Mouse (Mus musculus): ENCODE results near the gene Myb. TPM values are rescaled to one million over a fixed set of nuclear protein-coding genes. Genes with fewer than 3 reads are reported as not detected.
A peak's percentile ranks its signal among the peaks of the same experiment; 100 is the strongest.

Myb gene
- total RNA-seq (2014; fragmentation: Nextera tagmentation) = 711 and 754 TPM in 2 replicates
- total RNA-seq (2017) = 604 and 618 TPM in 2 replicates

DNA sequence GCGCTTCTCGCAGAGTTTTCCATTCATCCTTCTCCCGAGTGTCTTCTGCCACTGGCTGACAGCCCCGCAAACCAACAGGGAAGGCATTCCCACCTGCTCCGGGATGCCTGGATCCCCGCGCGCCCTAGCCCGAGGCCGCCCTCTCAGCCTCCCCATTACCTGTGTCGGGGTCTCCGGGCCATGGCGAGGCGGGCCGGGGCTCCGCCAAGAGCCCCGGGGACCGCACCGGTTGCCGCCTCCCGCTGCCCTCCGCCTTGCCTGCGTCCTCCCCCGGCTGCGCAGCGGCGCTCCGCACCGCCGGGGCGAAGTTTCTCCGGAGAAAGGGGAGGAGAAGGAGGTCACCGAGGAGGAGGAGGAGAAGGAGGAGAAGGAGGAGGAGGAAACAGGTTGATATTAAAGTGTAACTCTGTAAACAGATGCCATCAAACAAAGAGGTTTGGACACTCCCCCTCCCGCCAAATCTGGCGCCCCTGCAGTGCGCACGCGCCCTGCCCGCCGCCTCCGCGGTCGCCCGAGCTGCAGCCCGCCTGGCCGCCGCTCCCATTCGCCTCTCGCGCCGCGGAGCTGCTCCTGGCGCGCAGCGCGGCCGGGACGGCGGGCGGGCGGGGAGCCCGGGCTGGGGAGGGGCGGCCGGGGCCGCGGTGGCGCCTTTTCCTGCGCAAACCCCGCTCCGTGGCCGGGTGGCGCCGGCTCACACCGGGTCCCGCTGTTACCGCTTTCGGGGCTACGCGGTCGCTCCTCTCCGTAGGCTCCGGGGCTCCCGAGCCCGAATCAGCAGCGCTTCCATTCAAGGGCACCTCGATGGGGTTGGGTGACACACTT, at the start of gene Myb:
Gene Myb (minus strand): TSS at position 448 of the 822 bp plus-strand sequence.
- peak; percentile 56 for ATAC-seq (replicated peaks; ENCODE audit: poor library complexity, severe bottlenecking)

DNA sequence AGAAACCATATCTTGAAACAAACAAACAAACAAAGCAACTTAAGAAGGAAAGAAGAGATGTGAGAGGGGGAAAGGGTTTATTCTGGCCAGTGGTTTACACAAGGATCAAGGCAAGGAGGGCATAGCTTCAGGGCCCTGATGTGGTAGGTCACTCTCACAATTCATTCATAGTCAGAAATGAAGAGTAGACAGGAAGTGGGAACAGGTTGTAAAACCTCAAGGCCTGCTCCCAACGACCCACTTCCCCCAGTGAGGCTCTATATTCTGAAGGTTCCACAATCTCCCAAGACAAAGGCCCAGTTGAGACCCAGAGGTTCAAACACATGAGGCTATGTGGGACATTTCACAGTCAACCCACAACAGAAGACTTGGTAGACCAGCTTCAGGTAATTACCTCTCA, 46.6 kb upstream of the Myb start:
- peak; percentile 77 for ATAC-seq (replicated peaks; ENCODE audit: poor library complexity, severe bottlenecking)

DNA sequence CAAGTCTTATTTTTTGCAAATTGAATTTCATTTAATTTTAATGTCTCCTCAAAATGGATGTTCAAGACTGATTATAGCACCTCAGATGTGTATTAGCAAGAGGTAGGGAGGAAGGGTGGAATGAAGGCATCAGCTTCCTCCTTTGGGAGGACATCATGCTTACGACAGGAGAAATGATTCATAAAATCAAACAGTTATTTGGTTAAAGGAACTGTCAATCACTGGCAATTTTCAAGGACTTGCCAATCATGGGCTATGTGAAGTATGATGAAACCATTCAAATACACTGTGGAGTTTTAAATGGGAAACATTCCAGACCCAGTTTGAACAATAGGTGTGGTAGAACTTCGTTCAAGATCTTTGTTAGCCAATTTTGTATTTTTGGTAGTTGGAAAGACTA, 45.4 kb upstream of the Myb start:
- ATAC-seq (replicated peaks; ENCODE audit: poor library complexity, severe bottlenecking) = peak; percentile 54

DNA sequence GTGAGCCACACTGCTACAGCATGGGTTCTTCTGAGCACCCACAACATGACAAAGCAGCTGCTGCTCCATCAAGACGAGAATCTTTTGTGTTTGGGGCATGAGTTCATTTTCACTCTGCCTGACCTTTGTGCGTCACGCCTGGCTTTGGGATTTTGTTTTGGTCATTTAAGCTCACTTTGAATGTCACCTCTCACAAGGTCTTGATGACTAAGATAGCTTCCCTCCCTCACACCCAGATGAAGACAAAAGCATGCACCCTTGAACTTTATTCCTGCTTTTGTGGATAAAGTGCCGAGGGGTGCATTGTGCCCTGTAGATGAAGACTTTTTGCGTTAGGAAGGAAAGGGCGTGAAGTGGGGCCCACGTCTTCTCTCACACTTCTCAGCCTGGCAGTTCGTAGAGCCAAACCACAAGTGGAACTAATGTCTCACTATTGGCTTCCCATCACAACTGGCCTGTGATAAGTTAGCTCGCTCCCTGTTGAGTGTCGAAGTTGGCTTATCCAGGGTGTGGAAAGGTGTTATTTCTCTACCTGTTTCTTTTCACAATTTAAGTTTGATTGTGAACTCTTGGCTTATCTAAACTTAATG, 43.8 kb upstream of the Myb start:
- ATAC-seq (replicated peaks; ENCODE audit: poor library complexity, severe bottlenecking) = no peak

DNA sequence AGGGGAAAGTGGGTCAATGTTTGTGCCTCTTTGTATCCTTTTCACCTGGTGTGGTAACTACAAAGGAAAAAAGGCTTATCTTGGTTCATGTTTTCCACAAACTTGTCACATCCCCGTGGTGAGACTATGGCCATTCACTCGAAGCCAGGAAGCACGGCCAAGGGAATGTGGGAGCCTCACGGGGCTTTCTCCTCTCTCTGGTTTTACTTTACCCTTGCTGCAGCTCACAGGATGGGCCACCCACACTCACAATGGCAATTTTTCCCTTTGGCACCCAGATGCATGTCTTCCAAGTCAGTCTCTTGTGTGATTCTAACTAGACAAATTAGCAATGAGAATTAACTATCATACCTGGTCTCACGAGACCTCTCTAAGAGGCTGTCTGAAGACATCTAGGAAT, 43.1 kb upstream of the Myb start:
- no peak for ATAC-seq (replicated peaks; ENCODE audit: poor library complexity, severe bottlenecking)

DNA sequence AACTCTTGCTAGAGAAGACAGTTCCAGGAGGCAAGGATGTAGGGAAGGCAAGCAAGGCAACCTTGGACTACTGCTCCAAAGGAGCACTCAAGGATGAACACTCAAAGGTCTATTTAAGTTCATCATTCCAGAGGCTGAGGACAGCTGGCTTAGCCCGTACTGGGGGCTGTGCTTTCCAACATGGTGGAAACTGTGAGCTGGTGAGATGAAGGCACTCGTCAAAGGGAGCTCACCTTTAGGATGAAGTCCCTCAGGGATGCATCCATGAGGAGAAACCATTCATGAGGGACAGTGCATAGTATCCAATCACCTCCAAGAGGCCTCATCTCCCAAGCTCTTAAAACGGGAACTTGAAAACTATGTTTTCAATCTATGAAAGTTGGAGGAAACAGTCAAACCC, 42.7 kb upstream of the Myb start:
- no peak for ATAC-seq (replicated peaks; ENCODE audit: poor library complexity, severe bottlenecking)

DNA sequence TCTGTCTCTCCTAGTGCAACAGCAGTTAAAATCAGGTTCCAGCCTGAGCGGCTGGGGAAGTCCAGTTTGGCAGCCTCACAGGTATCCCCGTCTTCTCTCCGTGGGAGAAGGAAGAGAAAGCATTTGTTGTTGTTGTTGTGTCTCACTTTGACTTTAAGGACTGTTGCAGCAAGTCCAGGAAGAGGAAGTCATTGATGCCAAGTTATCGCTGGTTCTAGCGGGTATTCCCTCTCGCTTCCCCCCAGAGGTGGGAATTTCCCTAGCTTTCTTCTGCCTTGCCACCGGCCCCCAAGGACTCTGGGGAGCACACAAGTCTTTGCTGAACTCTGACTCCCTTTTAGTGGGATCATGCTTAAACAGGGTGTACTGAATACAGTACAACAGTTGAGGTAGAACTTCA, 40.0 kb upstream of the Myb start:
- peak; percentile 57 for ATAC-seq (replicated peaks; ENCODE audit: poor library complexity, severe bottlenecking)

DNA sequence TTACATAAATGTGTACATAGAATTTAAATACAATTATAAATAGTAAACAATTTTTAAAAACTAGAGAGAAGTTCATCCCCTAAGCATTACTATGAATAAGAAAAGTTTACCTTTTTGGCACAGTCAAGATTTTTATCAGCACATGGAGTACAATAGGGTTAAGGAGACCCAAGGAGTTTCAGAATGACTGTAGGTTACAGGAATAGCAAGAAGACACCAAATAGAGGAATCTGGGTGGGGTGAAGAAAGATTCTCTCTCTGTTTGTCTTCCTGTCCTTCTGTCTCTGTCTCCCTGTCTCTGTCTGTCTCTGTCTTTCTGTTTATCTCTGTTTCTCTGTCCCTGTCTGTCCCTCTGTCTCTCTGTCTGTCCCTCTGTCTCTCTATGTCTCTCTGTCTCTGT, 39.5 kb upstream of the Myb start:
- ATAC-seq (replicated peaks; ENCODE audit: poor library complexity, severe bottlenecking) = peak; percentile 6; the same call in 1 of the 2 replicates

DNA sequence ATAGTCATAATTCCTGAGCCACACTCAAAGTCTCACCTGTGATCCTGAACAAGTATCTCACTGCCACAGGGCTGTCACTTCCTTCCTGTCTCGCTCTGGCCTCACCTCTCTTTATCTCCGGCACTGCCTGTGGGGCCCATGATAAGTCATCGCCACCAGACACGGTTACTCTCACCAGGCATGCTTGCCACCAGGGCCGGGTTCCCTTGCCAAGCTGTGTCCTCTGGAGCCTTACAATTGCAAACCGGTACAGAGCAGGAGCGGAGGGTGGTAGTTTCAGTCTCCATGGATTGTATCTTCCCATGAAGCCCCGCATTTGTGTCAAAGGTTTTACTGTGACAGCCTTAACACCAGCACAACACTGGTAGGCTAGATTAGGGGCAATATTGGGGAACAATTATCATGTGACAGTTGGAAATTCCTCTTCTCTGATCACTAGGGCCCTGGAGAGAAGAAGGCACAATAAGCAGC, 35.9 kb upstream of the Myb start:
- no peak for ATAC-seq (replicated peaks; ENCODE audit: poor library complexity, severe bottlenecking)

DNA sequence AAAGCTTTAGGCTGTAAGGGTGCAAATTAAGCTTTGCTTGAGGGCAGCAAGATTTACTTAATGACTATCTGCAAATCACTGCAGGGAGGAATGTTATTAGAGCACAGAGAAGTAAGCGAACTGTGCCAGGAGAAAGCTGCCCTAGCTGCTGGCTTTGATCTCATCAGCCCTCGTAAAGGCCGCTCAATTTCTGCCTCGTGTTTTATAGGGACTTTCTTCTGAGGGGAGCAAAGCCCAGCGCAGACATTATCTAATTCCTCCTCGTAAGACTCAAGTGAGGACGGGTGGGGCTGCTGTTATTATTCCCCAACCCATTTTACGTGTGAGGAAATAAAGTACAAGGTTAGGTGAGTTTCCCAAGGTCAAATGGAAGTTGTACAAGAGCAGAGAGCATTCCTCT, 34.8 kb upstream of the Myb start:
- no peak for ATAC-seq (replicated peaks; ENCODE audit: poor library complexity, severe bottlenecking)

DNA sequence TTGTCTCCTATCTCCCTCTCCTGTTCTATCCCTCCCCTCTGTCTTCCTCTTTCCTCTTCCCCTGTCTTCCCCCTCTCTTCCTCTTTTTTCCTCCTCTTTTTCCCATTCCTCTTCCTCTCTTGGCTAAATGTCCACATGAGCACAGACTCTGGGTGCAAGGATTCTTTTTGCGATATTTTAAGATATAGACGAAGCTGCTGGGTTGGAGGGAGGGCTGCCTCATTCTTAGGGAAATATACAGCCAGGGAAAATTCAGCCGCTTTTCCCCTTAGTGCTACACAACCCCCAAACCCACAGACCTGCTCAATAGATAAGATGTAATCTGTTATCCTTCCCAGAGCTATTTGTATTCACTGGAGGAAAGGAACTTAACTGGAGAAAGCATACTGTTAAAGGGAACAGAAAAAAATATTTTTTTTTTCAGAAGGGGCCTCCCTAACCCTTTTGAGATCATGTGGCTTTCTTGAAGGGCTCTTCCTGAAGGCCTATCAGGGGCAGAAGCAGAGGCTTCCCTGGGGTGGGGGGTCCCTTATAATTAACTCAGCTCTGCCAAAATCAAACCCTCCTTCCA, 33.2 kb upstream of the Myb start:
- ATAC-seq (replicated peaks; ENCODE audit: poor library complexity, severe bottlenecking) = 0 out of 2 replicates have a peak, but pooled peaks have one; percentile 20

DNA sequence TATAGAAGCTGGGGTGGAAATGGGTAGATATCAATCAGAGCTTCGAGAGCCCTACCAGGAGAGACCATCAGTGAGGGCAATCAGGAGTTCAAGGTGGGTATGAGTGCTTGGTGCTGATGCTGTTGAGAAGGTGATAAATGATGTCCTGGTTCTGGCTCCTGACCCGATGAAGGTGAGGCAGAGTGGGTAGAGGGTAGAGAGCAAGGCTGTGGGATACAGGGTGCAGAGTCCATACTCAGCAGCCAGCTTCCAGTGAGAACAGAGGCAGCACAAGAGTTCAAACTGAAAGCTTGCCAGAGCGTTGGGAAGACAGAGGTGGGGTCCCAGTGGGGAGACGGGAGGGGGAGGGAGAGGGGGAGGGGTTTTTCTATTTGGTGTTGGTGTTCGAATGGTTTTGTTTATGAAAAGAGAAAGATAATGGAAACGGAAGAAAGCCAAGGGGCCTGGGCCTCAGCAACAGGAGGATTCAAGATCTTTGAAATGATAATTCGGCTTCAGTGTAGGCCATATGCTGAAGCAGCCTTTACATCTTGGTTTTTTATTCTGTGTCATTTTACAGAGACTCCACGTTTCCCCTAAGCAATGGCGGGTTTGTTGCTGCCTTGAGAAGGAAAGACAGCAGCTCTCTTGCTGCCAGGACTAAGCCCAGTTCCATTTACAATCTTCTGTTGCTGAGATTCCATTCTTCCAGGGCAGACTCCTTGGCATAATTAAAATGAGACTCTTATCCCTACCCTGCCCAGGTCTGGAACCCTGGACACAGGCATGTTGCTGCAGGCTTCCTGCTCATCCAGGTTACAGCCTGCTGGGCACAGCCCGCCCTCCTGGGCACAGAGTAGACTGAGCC, 32.5 kb upstream of the Myb start:
- no peak for ATAC-seq (replicated peaks; ENCODE audit: poor library complexity, severe bottlenecking)

DNA sequence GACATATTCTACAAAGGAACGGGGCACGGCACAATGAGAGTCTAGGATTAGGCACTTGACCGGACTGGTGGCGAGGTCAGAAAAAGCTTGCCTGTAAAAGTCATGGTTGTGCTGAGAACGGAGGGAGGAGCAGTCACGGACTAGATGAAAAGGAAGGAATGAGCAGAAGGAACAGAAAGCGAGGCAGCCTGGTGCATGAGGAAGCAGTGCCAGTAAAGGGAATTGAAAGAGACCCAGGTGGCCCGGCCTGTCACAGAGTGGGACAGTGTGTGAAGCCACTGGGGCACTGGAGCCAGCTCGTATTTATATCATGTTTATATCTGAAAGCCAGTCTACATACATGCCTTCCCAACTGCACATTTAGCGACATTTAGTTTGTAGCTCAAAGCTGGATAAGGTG, 31.7 kb upstream of the Myb start:
- ATAC-seq (replicated peaks; ENCODE audit: poor library complexity, severe bottlenecking) = peak; percentile 84

DNA sequence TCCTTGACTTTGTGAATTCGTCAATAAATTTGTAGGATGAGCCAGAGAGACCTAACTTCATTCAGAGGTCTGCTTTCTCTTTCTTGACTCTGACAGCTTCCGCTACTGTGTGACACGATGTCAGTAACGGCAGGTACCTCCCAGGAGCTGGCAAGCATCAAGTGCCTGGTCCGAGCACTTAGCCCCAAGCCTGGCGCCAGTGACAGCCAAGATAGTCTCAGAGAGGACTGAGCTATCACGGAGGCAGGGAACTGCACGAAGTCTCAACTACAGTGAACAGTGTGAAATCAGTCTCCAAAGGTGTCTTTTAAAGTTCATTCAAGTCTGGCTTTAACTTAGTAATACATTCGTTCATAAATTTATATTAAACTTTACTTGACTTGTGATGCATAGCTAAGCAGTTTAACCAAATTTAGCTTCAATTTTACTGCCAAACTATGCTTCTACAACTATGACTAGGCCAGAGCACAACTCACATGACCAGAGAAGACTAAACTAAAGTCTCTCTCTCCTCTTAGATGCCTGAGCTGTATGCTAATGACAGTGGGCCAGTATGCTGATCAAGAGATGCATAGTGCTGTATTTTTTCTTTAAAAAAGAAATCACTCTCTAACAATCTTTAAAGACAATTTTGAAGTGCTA, 29.1 kb upstream of the Myb start:
- ATAC-seq (replicated peaks; ENCODE audit: poor library complexity, severe bottlenecking) = no peak

DNA sequence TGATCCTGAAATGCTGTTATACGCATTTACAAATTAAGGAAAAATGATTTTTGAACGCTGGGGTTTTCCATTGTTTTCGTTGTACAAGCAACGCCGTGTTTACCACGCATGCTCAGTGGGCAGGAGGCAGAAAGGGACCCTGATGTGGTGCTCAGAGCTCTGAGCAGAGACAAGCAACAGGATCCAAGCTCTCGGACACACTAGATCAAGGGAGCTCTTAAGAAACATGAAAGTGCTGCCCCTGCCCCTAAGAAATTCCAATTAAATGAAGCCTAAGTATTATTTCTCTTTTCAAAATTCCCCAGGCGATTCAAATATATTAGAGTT, 28.5 kb upstream of the Myb start:
- ATAC-seq (replicated peaks; ENCODE audit: poor library complexity, severe bottlenecking) = no peak

DNA sequence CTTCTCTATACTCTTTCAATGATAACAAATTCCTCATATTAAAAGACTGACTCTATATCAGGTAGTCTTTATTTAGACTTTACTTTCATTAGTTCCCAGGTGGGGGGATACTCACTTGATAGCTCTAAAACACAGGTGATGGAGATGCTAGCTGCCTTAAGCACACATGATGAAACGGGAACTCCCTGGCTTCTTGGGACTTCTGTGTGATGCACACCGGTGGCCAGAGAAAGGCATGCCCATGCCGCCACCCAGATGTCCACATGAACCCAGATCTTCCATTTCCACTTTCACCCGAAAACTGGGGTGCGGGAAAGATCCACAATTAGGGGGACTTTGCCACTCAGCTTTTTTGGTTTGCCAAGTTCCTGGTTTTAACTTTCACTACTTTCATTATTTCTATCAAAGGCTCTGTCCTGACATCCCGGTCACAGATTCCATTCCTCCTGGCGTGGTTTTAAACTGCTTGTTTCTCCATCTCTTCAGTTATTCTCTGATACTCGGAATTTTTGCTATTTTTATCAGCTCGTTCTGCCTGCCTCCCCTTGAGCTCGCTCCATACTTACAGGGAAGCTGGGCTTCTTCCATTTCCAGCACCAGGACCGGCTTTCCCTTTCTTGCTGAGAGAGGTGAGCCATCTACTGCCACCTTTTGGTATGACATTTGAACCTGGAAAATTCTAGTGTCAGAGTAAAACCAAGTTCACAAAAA, 27.9 kb upstream of the Myb start:
- ATAC-seq (replicated peaks; ENCODE audit: poor library complexity, severe bottlenecking) = peak; percentile 24; the same call in 1 of the 2 replicates

DNA sequence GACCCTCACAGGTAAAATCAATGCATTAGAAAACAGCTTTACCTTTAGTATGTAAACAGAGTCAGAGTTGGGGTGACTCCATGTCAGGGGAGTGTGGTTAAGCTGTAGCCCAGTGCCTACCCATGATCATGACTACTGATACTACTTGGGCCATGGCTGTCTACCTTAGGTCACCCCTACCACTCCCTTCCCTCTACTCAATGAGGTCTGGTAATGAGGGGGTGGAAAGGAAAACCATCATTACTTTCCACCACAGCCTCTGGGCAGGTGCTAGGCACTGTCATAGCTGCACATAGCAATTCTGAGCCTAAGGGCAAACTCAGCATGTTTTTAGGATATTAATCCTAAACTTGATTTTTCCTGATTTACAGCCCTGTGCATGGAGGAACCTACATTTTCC, 27.1 kb upstream of the Myb start:
- no peak for ATAC-seq (replicated peaks; ENCODE audit: poor library complexity, severe bottlenecking)

DNA sequence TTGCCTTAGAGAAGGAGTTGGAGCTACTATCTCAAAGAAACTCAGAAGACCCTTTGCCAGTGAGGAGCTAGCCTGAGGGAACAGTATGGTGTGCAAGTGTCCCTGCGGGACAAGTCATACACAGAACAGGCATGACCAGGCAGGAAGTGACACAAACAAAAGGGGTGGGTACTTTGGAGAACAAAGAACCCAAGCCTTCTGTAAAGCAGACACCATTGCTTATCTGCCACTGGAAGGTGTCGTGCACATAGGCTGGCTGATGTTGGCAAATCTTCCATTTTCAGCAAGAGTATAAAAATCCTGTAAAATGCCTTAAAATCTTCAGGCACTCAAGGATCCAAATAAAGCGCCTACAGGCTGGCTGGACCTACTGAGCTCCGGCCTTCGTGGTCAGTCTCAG, 25.9 kb upstream of the Myb start:
- ATAC-seq (replicated peaks; ENCODE audit: poor library complexity, severe bottlenecking) = peak; percentile 77

DNA sequence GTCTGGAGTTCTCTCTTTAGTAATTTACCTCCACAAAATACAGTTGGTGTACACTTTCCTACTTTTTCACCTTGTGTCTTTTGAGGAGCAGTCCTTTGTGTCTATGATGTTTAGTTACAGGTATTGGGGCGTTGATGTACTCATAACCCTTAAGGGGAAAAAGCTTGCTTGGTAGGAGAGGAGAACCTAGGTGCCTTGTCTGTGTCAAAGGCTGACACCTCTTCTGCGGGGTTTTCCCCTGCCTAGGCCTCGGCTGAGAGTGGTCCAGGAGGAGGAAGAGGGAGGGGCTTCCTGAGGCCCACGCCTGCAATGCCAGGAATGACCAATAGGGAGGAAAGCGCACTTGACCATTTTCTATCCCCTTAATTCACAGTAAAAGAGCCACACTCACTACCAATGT, 17.9 kb upstream of the Myb start:
- ATAC-seq (replicated peaks; ENCODE audit: poor library complexity, severe bottlenecking) = peak; percentile 59

DNA sequence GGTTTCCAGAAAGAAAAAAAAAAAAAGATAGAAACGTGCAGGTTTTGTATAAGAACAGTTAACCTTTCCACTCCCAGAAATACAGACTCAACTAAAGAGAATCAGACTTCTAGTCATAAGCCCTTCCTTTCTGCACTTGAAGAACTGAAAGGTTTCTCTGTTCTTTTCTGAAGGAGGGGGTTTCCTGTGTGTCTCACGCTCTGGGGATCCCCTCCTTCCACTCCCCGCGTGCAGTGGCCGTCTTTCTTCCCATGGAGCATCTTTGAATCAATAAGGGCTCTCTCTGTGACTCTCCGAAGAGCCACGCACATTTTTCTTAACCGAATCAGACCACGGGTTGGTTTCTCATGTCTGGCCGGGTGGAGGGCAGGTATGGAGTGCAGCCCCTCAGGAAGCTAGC, 17.5 kb upstream of the Myb start:
- no peak for ATAC-seq (replicated peaks; ENCODE audit: poor library complexity, severe bottlenecking)
